Comparison of ENCODE assay signal across 12 mouse cellular contexts in genomic region chr17:24877336-24878116, GRCm38 (mm10). TPM values are rescaled to one million over a fixed set of nuclear protein-coding genes. Genes with fewer than 3 reads are reported as not detected.
A peak's percentile ranks its signal among the peaks of the same experiment; 100 is the strongest.
DNase-seq lines count a peak whose midpoint lies in the region; ATAC-seq and TF ChIP-seq lines count a peak whose summit lies in the region.
"Had no signal": no experiment of that assay in that cellular context is flagged by ENCODE, and none has a peak within 500 bp of the region (broad histone marks: within the 10 kb centered on the region; RNA-seq: fewer than 3 reads in every experiment).

No protein-coding gene starts in this region.

- no peaks in the 10 kb centered on the region for H3K27me3 ChIP-seq in hindbrain, embryonic 13.5 days
- H3K27me3 ChIP-seq in hindbrain, postnatal 0 days (ENCODE audit: insufficient read depth, low read length): no peaks in the 10 kb centered on the region
- no peaks in the 10 kb centered on the region for H3K27me3 ChIP-seq in embryonic facial prominence, embryonic 12.5 days
- no peaks in the 10 kb centered on the region for H3K27me3 ChIP-seq in liver, embryonic 14.5 days (ENCODE audit: control insufficient read depth, insufficient read depth, low read length)
- H3K27me3 ChIP-seq: embryonic facial prominence, embryonic 15.5 days had no signal

- no peak overlapping the region for H3K27ac ChIP-seq in hindbrain, embryonic 13.5 days
- H3K27ac ChIP-seq in hindbrain, postnatal 0 days: no peak overlapping the region
- no peak overlapping the region; the same call in 1 of the 2 replicates for H3K27ac ChIP-seq in embryonic facial prominence, embryonic 12.5 days
- H3K27ac ChIP-seq in liver, embryonic 14.5 days: 0 out of 2 replicates have a peak overlapping the region, but pooled peaks have one; percentile 8
- H3K27ac ChIP-seq: embryonic facial prominence, embryonic 15.5 days had no signal

- 73% methylated on average over 10 of the region's 10 CpGs for WGBS in hindbrain, embryonic 13.5 days
- WGBS in hindbrain, postnatal 0 days: 62% methylated on average over 10 of the region's 10 CpGs
- 51% methylated on average over 10 of the region's 10 CpGs for WGBS in embryonic facial prominence, embryonic 12.5 days
- 58% methylated on average over 10 of the region's 10 CpGs for WGBS in liver, embryonic 14.5 days (ENCODE audit: insufficient replicate concordance)

- TF ChIP-seq CTCF in hindbrain, postnatal 0 days (IDR thresholded peaks at IDR 0.05; ENCODE audit: low read depth): no peak
- no peak for TF ChIP-seq CTCF in liver, embryonic 14.5 days (IDR thresholded peaks at IDR 0.05; ENCODE audit: low read depth)

- H3K36me3 ChIP-seq in hindbrain, embryonic 13.5 days: peaks cover 4% of the 10 kb centered on the region
- H3K36me3 ChIP-seq in hindbrain, postnatal 0 days (ENCODE audit: insufficient read depth, low read length): no peaks in the 10 kb centered on the region
- peaks cover 3% of the 10 kb centered on the region for H3K36me3 ChIP-seq in embryonic facial prominence, embryonic 12.5 days
- H3K36me3 ChIP-seq in liver, embryonic 14.5 days (replicated peaks; ENCODE audit: control insufficient read depth, insufficient read depth, low read depth): peaks cover 1% of the 10 kb centered on the region

- no peak overlapping the region for H3K4me3 ChIP-seq in hindbrain, embryonic 13.5 days
- no peak overlapping the region for H3K4me3 ChIP-seq in hindbrain, postnatal 0 days (ENCODE audit: low read length)
- H3K4me3 ChIP-seq in embryonic facial prominence, embryonic 12.5 days: no peak overlapping the region
- H3K4me3 ChIP-seq in liver, embryonic 14.5 days (ENCODE audit: insufficient read depth in 1 of 2, low read depth in 2 of 2, low read length in 2 of 2): no peak overlapping the region
- H3K4me3 ChIP-seq: embryonic facial prominence, embryonic 15.5 days had no signal

- no peak for ATAC-seq in hindbrain, embryonic 13.5 days (ENCODE audit: low FRiP score)
- no peak for ATAC-seq in hindbrain, postnatal 0 days
- no peak for ATAC-seq in embryonic facial prominence, embryonic 12.5 days (ENCODE audit: insufficient number of reproducible peaks, insufficient read depth, low FRiP score, low TSS enrichment)
- peak; percentile 48 for ATAC-seq in liver, embryonic 14.5 days (ENCODE audit: insufficient read depth)

- H3K9ac ChIP-seq in hindbrain, embryonic 13.5 days: peak overlapping the region; percentile 43; the same call in 1 of the 2 replicates
- H3K9ac ChIP-seq in hindbrain, postnatal 0 days (replicated peaks; ENCODE audit: low read length): no peak overlapping the region
- H3K9ac ChIP-seq in embryonic facial prominence, embryonic 12.5 days: peak overlapping the region; percentile 31
- no peak overlapping the region for H3K9ac ChIP-seq in liver, embryonic 14.5 days (replicated peaks)
- H3K9ac ChIP-seq: embryonic facial prominence, embryonic 15.5 days had no signal

- no peak for DNase-seq in hindbrain, postnatal 0 days (ENCODE audit: low spot score)
- DNase-seq in kidney, adult 18-20 months: peak; percentile 78
- no peak for DNase-seq in liver, embryonic 14.5 days (ENCODE audit: low read depth in 3 of 3, low spot score in 3 of 3)
- DNase-seq in layer of hippocampus, postnatal 25 days (ENCODE audit: extremely low spot score in 1 of 2, low spot score in 1 of 2): no peak
- no peak for DNase-seq in right cerebral cortex, postnatal 10 days (ENCODE audit: low spot score in 2 of 2)
- DNase-seq in layer of hippocampus, adult 18-20 months (ENCODE audit: low spot score in 2 of 2): no peak

- no peak overlapping the region for H3K4me2 ChIP-seq in hindbrain, embryonic 13.5 days
- H3K4me2 ChIP-seq in hindbrain, postnatal 0 days (ENCODE audit: low read depth, low read length): no peak overlapping the region
- no peak overlapping the region for H3K4me2 ChIP-seq in embryonic facial prominence, embryonic 12.5 days (replicated peaks)
- peak overlapping the region; percentile 42 for H3K4me2 ChIP-seq in liver, embryonic 14.5 days (ENCODE audit: low read depth)
- H3K4me2 ChIP-seq: embryonic facial prominence, embryonic 15.5 days had no signal

- no peaks in the 10 kb centered on the region for H3K9me3 ChIP-seq in hindbrain, embryonic 13.5 days
- no peaks in the 10 kb centered on the region for H3K9me3 ChIP-seq in hindbrain, postnatal 0 days (ENCODE audit: low read length)
- no peaks in the 10 kb centered on the region for H3K9me3 ChIP-seq in embryonic facial prominence, embryonic 12.5 days
- H3K9me3 ChIP-seq in liver, embryonic 14.5 days (ENCODE audit: control insufficient read depth, low read length): no peaks in the 10 kb centered on the region
- H3K9me3 ChIP-seq: embryonic facial prominence, embryonic 15.5 days had no signal

- TF ChIP-seq EP300 in liver, embryonic 14.5 days (IDR thresholded peaks at IDR 0.05; ENCODE audit: low read depth): no peak

- no peaks in the 10 kb centered on the region for H3K4me1 ChIP-seq in hindbrain, embryonic 13.5 days (replicated peaks)
- H3K4me1 ChIP-seq in hindbrain, postnatal 0 days (ENCODE audit: insufficient read depth, low read length): no peaks in the 10 kb centered on the region
- H3K4me1 ChIP-seq in embryonic facial prominence, embryonic 12.5 days: peaks cover 3% of the 10 kb centered on the region; the same call in 1 of the 2 replicates
- H3K4me1 ChIP-seq in liver, embryonic 14.5 days (replicated peaks; ENCODE audit: control insufficient read depth in 2 of 2, insufficient read depth in 2 of 2, low read length in 1 of 2): no peaks in the 10 kb centered on the region

RNA-seq across cellular contexts. Expression of gene Nubp2, which starts 8.6 kb away (rescaled TPM):
- polyA plus RNA-seq in hindbrain, embryonic 13.5 days (2015; fragmentation: Nextera tagmentation; extraction: Ambion mirVana): 71.3 and 74.4 TPM in 2 replicates
- 35.7 and 52.7 TPM in 2 replicates for total RNA-seq in hindbrain, postnatal 0 days (2014; rRNA removed)
- polyA plus RNA-seq in hindbrain, postnatal 0 days (2015; fragmentation: Nextera tagmentation; extraction: Ambion mirVana): 63.5 and 65.0 TPM in 2 replicates
- polyA plus RNA-seq in embryonic facial prominence, embryonic 12.5 days (2016; fragmentation: Nextera tagmentation; extraction: Ambion mirVana): 49.7 and 53.6 TPM in 2 replicates
- 30.8 and 33.1 TPM in 2 replicates for polyA plus RNA-seq in liver, embryonic 14.5 days (2012; rRNA removed)
- 76.7 and 80.1 TPM in 2 replicates for polyA plus RNA-seq in liver, embryonic 14.5 days (2014; fragmentation: Nextera tagmentation; extraction: Ambion mirVana)
- total RNA-seq in layer of hippocampus, postnatal 25 days (2021): 10 to 100 TPM; 33.5 to 38.1 TPM
- 10 to 100 TPM; 32.3 to 33.5 TPM for total RNA-seq in layer of hippocampus, adult 18-20 months (2021)

RNA-seq across cellular contexts. Expression of gene Spsb3, which starts 8.9 kb away (rescaled TPM):
- polyA plus RNA-seq in hindbrain, embryonic 13.5 days (2015; fragmentation: Nextera tagmentation; extraction: Ambion mirVana): 72.8 and 80.0 TPM in 2 replicates
- 122 and 135 TPM in 2 replicates for total RNA-seq in hindbrain, postnatal 0 days (2014; rRNA removed)
- 90.6 and 94.9 TPM in 2 replicates for polyA plus RNA-seq in hindbrain, postnatal 0 days (2015; fragmentation: Nextera tagmentation; extraction: Ambion mirVana)
- polyA plus RNA-seq in embryonic facial prominence, embryonic 12.5 days (2016; fragmentation: Nextera tagmentation; extraction: Ambion mirVana): 43.3 and 43.8 TPM in 2 replicates
- polyA plus RNA-seq in liver, embryonic 14.5 days (2012; rRNA removed): 26.3 and 28.4 TPM in 2 replicates
- polyA plus RNA-seq in liver, embryonic 14.5 days (2014; fragmentation: Nextera tagmentation; extraction: Ambion mirVana): 37.5 and 40.2 TPM in 2 replicates
- total RNA-seq in layer of hippocampus, postnatal 25 days (2021): 10 to 100 TPM; 41.5 to 48.9 TPM
- 10 to 100 TPM; 47.5 to 48.3 TPM for total RNA-seq in layer of hippocampus, adult 18-20 months (2021)

RNA-seq across cellular contexts. Expression of gene Igfals, which starts 11.7 kb away (rescaled TPM):
- polyA plus RNA-seq in hindbrain, embryonic 13.5 days (2015; fragmentation: Nextera tagmentation; extraction: Ambion mirVana): 0.17 and 0.25 TPM in 2 replicates
- total RNA-seq in hindbrain, postnatal 0 days (2014; rRNA removed): 0.52 TPM in 1 of 2 replicates, not detected in the other
- 0.18 and 0.29 TPM in 2 replicates for polyA plus RNA-seq in hindbrain, postnatal 0 days (2015; fragmentation: Nextera tagmentation; extraction: Ambion mirVana)
- polyA plus RNA-seq in embryonic facial prominence, embryonic 12.5 days (2016; fragmentation: Nextera tagmentation; extraction: Ambion mirVana): 0.22 and 0.28 TPM in 2 replicates
- 3.4 and 4.3 TPM in 2 replicates for polyA plus RNA-seq in liver, embryonic 14.5 days (2012; rRNA removed)
- polyA plus RNA-seq in liver, embryonic 14.5 days (2014; fragmentation: Nextera tagmentation; extraction: Ambion mirVana): 4.7 and 6.3 TPM in 2 replicates
- not detected for total RNA-seq in layer of hippocampus, postnatal 25 days (2021)
- total RNA-seq in layer of hippocampus, adult 18-20 months (2021): not detected
- total RNA-seq: neutrophil, adult 5-6 weeks had no signal
- polyA plus RNA-seq: brain, embryonic 14.5 days; heart, embryonic 14.5 days had no signal

RNA-seq across cellular contexts. Expression of gene Eme2, which starts 17.4 kb away (rescaled TPM):
- 31.4 and 31.8 TPM in 2 replicates for polyA plus RNA-seq in hindbrain, embryonic 13.5 days (2015; fragmentation: Nextera tagmentation; extraction: Ambion mirVana)
- 34.9 and 49.5 TPM in 2 replicates for total RNA-seq in hindbrain, postnatal 0 days (2014; rRNA removed)
- 21.4 and 24.3 TPM in 2 replicates for polyA plus RNA-seq in hindbrain, postnatal 0 days (2015; fragmentation: Nextera tagmentation; extraction: Ambion mirVana)
- polyA plus RNA-seq in embryonic facial prominence, embryonic 12.5 days (2016; fragmentation: Nextera tagmentation; extraction: Ambion mirVana): 38.7 and 42.4 TPM in 2 replicates
- 7.6 and 9.4 TPM in 2 replicates for polyA plus RNA-seq in liver, embryonic 14.5 days (2012; rRNA removed)
- 7.4 and 8.5 TPM in 2 replicates for polyA plus RNA-seq in liver, embryonic 14.5 days (2014; fragmentation: Nextera tagmentation; extraction: Ambion mirVana)
- 10 to 100 TPM; 54.0 to 69.1 TPM for total RNA-seq in layer of hippocampus, postnatal 25 days (2021)
- 10 to 100 TPM; 52.0 to 53.1 TPM for total RNA-seq in layer of hippocampus, adult 18-20 months (2021)

RNA-seq across cellular contexts. Expression of gene Mrps34, which starts 17.4 kb away (rescaled TPM):
- 77.0 and 77.6 TPM in 2 replicates for polyA plus RNA-seq in hindbrain, embryonic 13.5 days (2015; fragmentation: Nextera tagmentation; extraction: Ambion mirVana)
- total RNA-seq in hindbrain, postnatal 0 days (2014; rRNA removed): 37.8 and 58.3 TPM in 2 replicates
- polyA plus RNA-seq in hindbrain, postnatal 0 days (2015; fragmentation: Nextera tagmentation; extraction: Ambion mirVana): 124 and 136 TPM in 2 replicates
- 99.6 and 107 TPM in 2 replicates for polyA plus RNA-seq in embryonic facial prominence, embryonic 12.5 days (2016; fragmentation: Nextera tagmentation; extraction: Ambion mirVana)
- polyA plus RNA-seq in liver, embryonic 14.5 days (2012; rRNA removed): 48.0 and 49.2 TPM in 2 replicates
- polyA plus RNA-seq in liver, embryonic 14.5 days (2014; fragmentation: Nextera tagmentation; extraction: Ambion mirVana): 43.5 and 49.9 TPM in 2 replicates
- 10 to 100 TPM; 74.3 to 78.9 TPM for total RNA-seq in layer of hippocampus, postnatal 25 days (2021)
- 10 to 100 TPM; 75.4 to 78.6 TPM for total RNA-seq in layer of hippocampus, adult 18-20 months (2021)

Comparison
In these comparisons a context has a peak if more than half of its experiments do, and no peak if none do; other contexts are left out.
1. H3K9ac ChIP-seq: peak in hindbrain, embryonic 13.5 days (single experiment) and embryonic facial prominence, embryonic 12.5 days (single experiment); none in hindbrain, postnatal 0 days (single experiment) and liver, embryonic 14.5 days (single experiment).